Mouse (Mus musculus): Measurements from ENCODE around the gene Eea1. TPM values are rescaled to one million over a fixed set of nuclear protein-coding genes. Genes with fewer than 3 reads are reported as not detected.

Gene Eea1
- polyA plus RNA-seq, 1 experiment from 2014 or later = 26.3 TPM

GRCm38 (mm10) chr10:95969694-95970093, 29.2 kb downstream of the Eea1 start:
- ATAC-seq (ENCODE audit: low FRiP score, low TSS enrichment) (no peak), DNase-seq (no peak)
- Histone ChIP-seq H3K27ac (replicated peaks; ENCODE audit: low read depth, low read length) (no peak overlapping the region), H3K9ac (replicated peaks; ENCODE audit: low read length) (no peak overlapping the region), H3K4me1 (ENCODE audit: control insufficient read depth, insufficient read depth, low read length) (no peaks in the 10 kb centered on the region), H3K9me3 (ENCODE audit: control insufficient read depth, low read length) (no peaks in the 10 kb centered on the region), H3K4me2 (ENCODE audit: low read length) (no peak overlapping the region), H3K27me3 (ENCODE audit: control insufficient read depth, insufficient read depth, low read length) (no peaks in the 10 kb centered on the region), H3K36me3 (ENCODE audit: control insufficient read depth, insufficient read depth, low read length) (no peaks in the 10 kb centered on the region), H3K4me3 (replicated peaks; ENCODE audit: low read depth, low read length) (no peak overlapping the region)
- WGBS = 92% methylated on average over 1 of the region's 1 CpGs

DNA sequence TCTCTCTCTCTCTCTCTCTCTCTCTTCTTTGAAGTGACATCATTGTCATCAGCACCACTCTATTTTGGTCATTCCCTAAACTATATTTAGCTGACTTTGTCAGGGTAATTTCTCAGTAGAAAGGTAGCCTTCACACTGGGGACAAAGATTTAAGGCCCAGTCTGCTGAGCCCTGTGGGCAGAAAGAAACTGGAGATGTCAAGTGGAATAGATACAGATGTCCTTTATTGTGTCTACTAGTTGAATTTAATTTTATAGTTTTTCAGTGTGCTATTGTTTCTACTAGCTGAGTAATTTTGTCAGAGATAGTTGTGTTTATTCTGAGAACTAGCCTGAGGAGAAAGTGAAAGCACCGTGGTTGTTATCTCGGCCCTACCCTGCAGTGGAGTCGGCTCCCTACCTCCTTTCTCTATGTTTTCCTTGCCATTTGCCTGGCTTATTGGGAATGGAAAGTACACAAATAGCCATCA, 30.3 kb downstream of the Eea1 start:
- Histone ChIP-seq H3K4me2 (ENCODE audit: low read length) (no peak overlapping the region), H3K36me3 (ENCODE audit: control insufficient read depth, insufficient read depth, low read length) (0 out of 2 replicates have a peak, but pooled peaks cover 6% of the 10 kb centered on the region), H3K9me3 (ENCODE audit: control insufficient read depth, low read length) (no peaks in the 10 kb centered on the region), H3K9ac (replicated peaks; ENCODE audit: low read length) (no peak overlapping the region), H3K4me3 (replicated peaks; ENCODE audit: low read depth, low read length) (no peak overlapping the region), H3K4me1 (ENCODE audit: control insufficient read depth, insufficient read depth, low read length) (no peaks in the 10 kb centered on the region), H3K27ac (replicated peaks; ENCODE audit: low read depth, low read length) (no peak overlapping the region), H3K27me3 (ENCODE audit: control insufficient read depth, insufficient read depth, low read length) (no peaks in the 10 kb centered on the region)
- WGBS = 87% methylated on average over 3 of the region's 3 CpGs
- DNase-seq (no peak), ATAC-seq (ENCODE audit: low FRiP score, low TSS enrichment) (no peak)

- Histone ChIP-seq H3K36me3 (ENCODE audit: control insufficient read depth, insufficient read depth, low read length) (0 out of 2 replicates have a peak, but pooled peaks cover 6% of the 10 kb centered on the region), H3K4me1 (ENCODE audit: control insufficient read depth, insufficient read depth, low read length) (no peaks in the 10 kb centered on the region), H3K4me3 (replicated peaks; ENCODE audit: low read depth, low read length) (no peak overlapping the region), H3K27me3 (ENCODE audit: control insufficient read depth, insufficient read depth, low read length) (no peaks in the 10 kb centered on the region), H3K4me2 (ENCODE audit: low read length) (no peak overlapping the region), H3K27ac (replicated peaks; ENCODE audit: low read depth, low read length) (no peak overlapping the region), H3K9me3 (ENCODE audit: control insufficient read depth, low read length) (no peaks in the 10 kb centered on the region), H3K9ac (replicated peaks; ENCODE audit: low read length) (no peak overlapping the region)
- WGBS = 88% methylated on average over 4 of the region's 4 CpGs
- DNase-seq (no peak), ATAC-seq (ENCODE audit: low FRiP score, low TSS enrichment) (no peak)
Measured at GRCm38 (mm10) chr10:95971341-95971740, 30.9 kb downstream of the Eea1 start.

DNA sequence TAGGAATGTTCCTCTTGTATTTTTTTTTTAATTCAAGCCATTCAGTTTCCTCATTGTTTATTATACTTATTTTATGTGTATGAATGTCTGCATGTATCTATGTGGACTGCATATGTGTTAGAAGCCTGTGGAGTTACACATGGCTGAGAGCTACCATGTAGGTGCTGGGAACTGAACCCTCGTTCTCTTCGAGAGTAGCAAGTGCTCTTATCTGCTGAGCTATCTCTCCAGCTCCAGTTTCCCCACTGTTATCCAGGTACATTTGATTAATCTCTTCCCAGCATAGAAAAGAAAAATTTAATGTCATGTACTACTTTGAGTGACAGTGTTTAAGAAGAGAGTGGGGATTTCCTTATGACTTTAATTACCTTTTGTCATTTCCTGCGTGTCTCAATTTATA, 31.5 kb downstream of the Eea1 start:
- H3K27me3 ChIP-seq (ENCODE audit: control insufficient read depth, insufficient read depth, low read length) = no peaks in the 10 kb centered on the region
- no peak overlapping the region for H3K27ac ChIP-seq (replicated peaks; ENCODE audit: low read depth, low read length)
- no peak overlapping the region for H3K9ac ChIP-seq (replicated peaks; ENCODE audit: low read length)
- 95% methylated on average over 3 of the region's 3 CpGs for WGBS
- H3K4me2 ChIP-seq (ENCODE audit: low read length) = no peak overlapping the region
- no peaks in the 10 kb centered on the region for H3K9me3 ChIP-seq (ENCODE audit: control insufficient read depth, low read length)
- no peak overlapping the region for H3K4me3 ChIP-seq (replicated peaks; ENCODE audit: low read depth, low read length)
- no peak for DNase-seq
- no peak for ATAC-seq (ENCODE audit: low FRiP score, low TSS enrichment)
- H3K4me1 ChIP-seq (ENCODE audit: control insufficient read depth, insufficient read depth, low read length) = no peaks in the 10 kb centered on the region
- H3K36me3 ChIP-seq (ENCODE audit: control insufficient read depth, insufficient read depth, low read length) = 0 out of 2 replicates have a peak, but pooled peaks cover 6% of the 10 kb centered on the region

DNA sequence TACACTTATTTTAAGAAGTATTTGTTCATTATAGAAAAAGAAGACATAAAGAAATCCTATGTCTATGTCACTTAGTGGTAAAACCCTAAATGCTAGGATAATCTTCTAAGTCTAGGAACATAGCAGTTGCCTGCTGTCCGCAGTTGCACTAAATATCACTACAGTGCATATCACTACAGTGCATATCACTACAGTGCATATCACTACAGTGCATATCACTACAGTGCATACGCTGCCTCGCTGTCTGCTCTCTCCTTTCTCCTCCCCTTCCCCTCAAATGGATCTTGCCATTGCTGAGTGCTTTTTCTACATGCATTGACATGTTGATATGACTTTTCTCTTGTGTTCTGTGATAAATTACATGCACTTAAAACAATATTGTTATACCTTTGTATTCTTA, 34.0 kb downstream of the Eea1 start:
- Histone ChIP-seq H3K27me3 (ENCODE audit: control insufficient read depth, insufficient read depth, low read length) (no peaks in the 10 kb centered on the region), H3K9me3 (ENCODE audit: control insufficient read depth, low read length) (no peaks in the 10 kb centered on the region), H3K27ac (replicated peaks; ENCODE audit: low read depth, low read length) (no peak overlapping the region)

GRCm38 (mm10) chr10:95976798-95977197, 36.3 kb downstream of the Eea1 start:
- WGBS = 95% methylated on average over 2 of the region's 2 CpGs

More for the DNA sequence above, 34.0 kb downstream of the Eea1 start:
- no peak for DNase-seq
- 0 out of 2 replicates have a peak, but pooled peaks cover 6% of the 10 kb centered on the region for H3K36me3 ChIP-seq (ENCODE audit: control insufficient read depth, insufficient read depth, low read length)
- WGBS = 90% methylated on average over 3 of the region's 3 CpGs
- no peak overlapping the region for H3K4me3 ChIP-seq (replicated peaks; ENCODE audit: low read depth, low read length)
- no peak overlapping the region for H3K9ac ChIP-seq (replicated peaks; ENCODE audit: low read length)
- no peak overlapping the region for H3K4me2 ChIP-seq (ENCODE audit: low read length)
- no peak for ATAC-seq (ENCODE audit: low FRiP score, low TSS enrichment)
- no peaks in the 10 kb centered on the region for H3K4me1 ChIP-seq (ENCODE audit: control insufficient read depth, insufficient read depth, low read length)

GRCm38 (mm10) chr10:95989731-95990130, 49.3 kb downstream of the Eea1 start:
- H3K4me3 ChIP-seq (replicated peaks; ENCODE audit: low read depth, low read length) = no peak overlapping the region
- 92% methylated on average over 1 of the region's 1 CpGs for WGBS
- DNase-seq = no peak

More at GRCm38 (mm10) chr10:95976798-95977197, 36.3 kb downstream of the Eea1 start:
- no peaks in the 10 kb centered on the region for H3K4me1 ChIP-seq (ENCODE audit: control insufficient read depth, insufficient read depth, low read length)
- no peak overlapping the region for H3K9ac ChIP-seq (replicated peaks; ENCODE audit: low read length)
- DNase-seq = no peak
- H3K27ac ChIP-seq (replicated peaks; ENCODE audit: low read depth, low read length) = no peak overlapping the region
- ATAC-seq (ENCODE audit: low FRiP score, low TSS enrichment) = no peak
- H3K4me2 ChIP-seq (ENCODE audit: low read length) = no peak overlapping the region
- no peak overlapping the region for H3K4me3 ChIP-seq (replicated peaks; ENCODE audit: low read depth, low read length)
- H3K27me3 ChIP-seq (ENCODE audit: control insufficient read depth, insufficient read depth, low read length) = no peaks in the 10 kb centered on the region
- H3K9me3 ChIP-seq (ENCODE audit: control insufficient read depth, low read length) = no peaks in the 10 kb centered on the region
- H3K36me3 ChIP-seq (ENCODE audit: control insufficient read depth, insufficient read depth, low read length) = 0 out of 2 replicates have a peak, but pooled peaks cover 6% of the 10 kb centered on the region

DNA sequence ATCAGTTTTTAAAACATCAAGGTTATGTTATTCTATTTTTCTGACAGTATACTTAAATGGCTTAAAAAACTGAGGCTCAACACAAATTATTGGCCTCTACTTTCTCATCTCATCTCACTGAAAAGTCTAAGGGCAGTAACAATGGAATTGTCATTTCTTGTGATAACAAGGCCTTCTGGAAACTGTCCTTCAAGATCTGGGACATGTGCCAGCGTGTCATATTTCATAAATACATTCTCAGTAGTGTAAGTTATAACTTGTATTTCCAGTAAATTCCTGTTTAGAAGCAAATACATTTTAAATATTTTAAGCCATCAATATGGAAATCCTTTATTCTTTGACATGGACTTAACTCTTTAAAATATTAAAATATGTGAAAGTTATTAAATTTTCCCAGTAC, 50.7 kb downstream of the Eea1 start:
- H3K27me3 ChIP-seq (ENCODE audit: control insufficient read depth, insufficient read depth, low read length) = no peaks in the 10 kb centered on the region
- no peak overlapping the region for H3K9ac ChIP-seq (replicated peaks; ENCODE audit: low read length)
- H3K36me3 ChIP-seq (ENCODE audit: control insufficient read depth, insufficient read depth, low read length) = no peaks in the 10 kb centered on the region
- no peaks in the 10 kb centered on the region for H3K4me1 ChIP-seq (ENCODE audit: control insufficient read depth, insufficient read depth, low read length)
- no peak overlapping the region for H3K27ac ChIP-seq (replicated peaks; ENCODE audit: low read depth, low read length)
- no peak for ATAC-seq (ENCODE audit: low FRiP score, low TSS enrichment)
- no peak overlapping the region for H3K4me2 ChIP-seq (ENCODE audit: low read length)
- no peak for DNase-seq
- H3K9me3 ChIP-seq (ENCODE audit: control insufficient read depth, low read length) = no peaks in the 10 kb centered on the region
- WGBS = 82% methylated on average over 1 of the region's 1 CpGs
- H3K4me3 ChIP-seq (replicated peaks; ENCODE audit: low read depth, low read length) = no peak overlapping the region

More at GRCm38 (mm10) chr10:95989731-95990130, 49.3 kb downstream of the Eea1 start:
- ATAC-seq (ENCODE audit: low FRiP score, low TSS enrichment) = no peak
- no peak overlapping the region for H3K27ac ChIP-seq (replicated peaks; ENCODE audit: low read depth, low read length)
- no peaks in the 10 kb centered on the region for H3K36me3 ChIP-seq (ENCODE audit: control insufficient read depth, insufficient read depth, low read length)
- no peaks in the 10 kb centered on the region for H3K4me1 ChIP-seq (ENCODE audit: control insufficient read depth, insufficient read depth, low read length)
- no peaks in the 10 kb centered on the region for H3K27me3 ChIP-seq (ENCODE audit: control insufficient read depth, insufficient read depth, low read length)
- H3K4me2 ChIP-seq (ENCODE audit: low read length) = no peak overlapping the region
- no peaks in the 10 kb centered on the region for H3K9me3 ChIP-seq (ENCODE audit: control insufficient read depth, low read length)
- no peak overlapping the region for H3K9ac ChIP-seq (replicated peaks; ENCODE audit: low read length)

- no peaks in the 10 kb centered on the region for H3K4me1 ChIP-seq (ENCODE audit: control insufficient read depth, insufficient read depth, low read length)
- peaks cover 12% of the 10 kb centered on the region for H3K36me3 ChIP-seq (ENCODE audit: control insufficient read depth, insufficient read depth, low read length)
- H3K27ac ChIP-seq (replicated peaks; ENCODE audit: low read depth, low read length) = no peak overlapping the region
- ATAC-seq (ENCODE audit: low FRiP score, low TSS enrichment) (no peak), DNase-seq (no peak)
- no peak overlapping the region for H3K4me2 ChIP-seq (ENCODE audit: low read length)
- H3K9me3 ChIP-seq (ENCODE audit: control insufficient read depth, low read length) = no peaks in the 10 kb centered on the region
- H3K4me3 ChIP-seq (replicated peaks; ENCODE audit: low read depth, low read length) = no peak overlapping the region
- H3K27me3 ChIP-seq (ENCODE audit: control insufficient read depth, insufficient read depth, low read length) = no peaks in the 10 kb centered on the region
- WGBS = 79% methylated on average over 5 of the region's 5 CpGs
- H3K9ac ChIP-seq (replicated peaks; ENCODE audit: low read length) = no peak overlapping the region
Measured at GRCm38 (mm10) chr10:96000904-96001303, 60.5 kb downstream of the Eea1 start.

Measured in midbrain, embryonic 14.5 days (tissue).